Mouse (Mus musculus) myocyte (in vitro differentiated cells): Measurements from ENCODE around the gene Glyctk. TPM values are rescaled to one million over a fixed set of nuclear protein-coding genes. Genes with fewer than 3 reads are reported as not detected.

Experiments used
- H3K27me3 ChIP-seq: one replicate; pipeline ENCODE4 v1.6.1; 2011; ENCODE audit not compliant: control insufficient read depth, insufficient read depth, insufficient read length
- H3K36me3 ChIP-seq: one replicate; pipeline ENCODE4 v1.6.1; 2011; ENCODE audit not compliant: control insufficient read depth, insufficient read depth
- H3K4me2 ChIP-seq: one replicate; pipeline ENCODE4 v1.6.1; 2011; ENCODE audit warnings: low read depth, control low read depth
- H3K4me3 ChIP-seq: one replicate; pipeline ENCODE4 v1.5.1; 2011; ENCODE audit warnings: mild to moderate bottlenecking, control low read depth, moderate library complexity
- H3K79me2 ChIP-seq: one replicate; pipeline ENCODE4 v1.6.1; 2011; ENCODE audit not compliant: control insufficient read depth, insufficient read depth
- H3ac ChIP-seq: one replicate; pipeline ENCODE4 v1.6.1; 2011; ENCODE audit not compliant: control insufficient read depth, insufficient read length
- CEBPB ChIP-seq: IDR thresholded peaks from 2 replicates; pipeline ENCODE4 v1.6.1; 2011; ENCODE audit warnings: mild to moderate bottlenecking, moderate library complexity; ENCODE audit not compliant: poor library complexity, insufficient read depth, severe bottlenecking
- E2F4 ChIP-seq: IDR thresholded peaks from one replicate; pipeline ENCODE4 v1.6.1; 2011; ENCODE audit warnings: mild to moderate bottlenecking, control low read depth, moderate library complexity; ENCODE audit not compliant: insufficient read depth
- MAX ChIP-seq: IDR thresholded peaks from one replicate; pipeline ENCODE4 v1.6.1; 2011; ENCODE audit warnings: low read depth, mild to moderate bottlenecking, control low read depth
- MYOD1 ChIP-seq, 3 experiments: IDR thresholded peaks; one replicate each; pipeline ENCODE4 v1.6.1; 2011; ENCODE audit warnings: control low read depth in 2 of 3, low read depth in 2 of 3, mild to moderate bottlenecking in 2 of 3, moderate library complexity in 1 of 3; ENCODE audit not compliant: insufficient read length in 2 of 3, control insufficient read depth in 1 of 3
- MYOG ChIP-seq, 3 experiments: IDR thresholded peaks; one replicate each; pipeline ENCODE4 v1.6.1; 2011; ENCODE audit warnings: control low read depth in 2 of 3, low read depth in 2 of 3, mild to moderate bottlenecking in 2 of 3; ENCODE audit not compliant: insufficient read length in 2 of 3, control insufficient read depth in 1 of 3, insufficient read depth in 1 of 3
- POLR2A ChIP-seq: IDR thresholded peaks from one replicate; pipeline ENCODE4 v1.6.1; 2011; ENCODE audit warnings: low read depth, mild to moderate bottlenecking, control low read depth, moderate library complexity; ENCODE audit not compliant: insufficient read length
- POLR2AphosphoS2 ChIP-seq: IDR thresholded peaks from one replicate; pipeline ENCODE4 v1.6.1; 2011; ENCODE audit warnings: low read depth, control low read depth; ENCODE audit not compliant: insufficient read length
- REST ChIP-seq: IDR thresholded peaks from one replicate; pipeline ENCODE4 v1.6.1; 2011; ENCODE audit warnings: mild to moderate bottlenecking, control low read depth, moderate library complexity; ENCODE audit not compliant: insufficient read depth, insufficient read length
- SRF ChIP-seq: IDR thresholded peaks from one replicate; pipeline ENCODE4 v1.6.1; 2011; ENCODE audit warnings: low read depth; ENCODE audit not compliant: control insufficient read depth, insufficient read length
- TCF12 ChIP-seq: IDR thresholded peaks from one replicate; pipeline ENCODE4 v1.6.1; 2011; ENCODE audit warnings: mild to moderate bottlenecking, control low read depth; ENCODE audit not compliant: poor library complexity, insufficient read depth, severe bottlenecking
- TCF3 ChIP-seq: IDR thresholded peaks from one replicate; pipeline ENCODE4 v1.6.1; 2011; ENCODE audit warnings: low read depth, control low read depth; ENCODE audit not compliant: insufficient read length
- USF1 ChIP-seq: IDR thresholded peaks from one replicate; pipeline ENCODE4 v1.6.1; 2011; ENCODE audit warnings: low read depth, mild to moderate bottlenecking, control low read depth, moderate library complexity
- polyA plus RNA-seq: library from polyadenylated mRNA; unstranded; fragments of >200 nt; fragmentation: generic; extraction: Trizol; gene quantifications from one replicate; pipeline ENCODE4 v1.2.1, GENCODE M21; 2012; ENCODE audit warnings: missing spikeins

Gene Glyctk
- polyA plus RNA-seq, 1 experiment = 1.1 TPM

- Histone ChIP-seq H3K4me3 (no peak overlapping the region), H3K79me2 (no peaks in the 10 kb centered on the region), H3K27me3 (peaks cover 59% of the 10 kb centered on the region), H3K4me2 (no peak overlapping the region), H3K36me3 (no peaks in the 10 kb centered on the region), H3ac (no peak overlapping the region)
- TF ChIP-seq POLR2A (no peak), REST (no peak), MYOG (IDR thresholded peaks at IDR 0.05; ENCODE audit: control insufficient read depth in 1 of 3, insufficient read depth in 1 of 3, insufficient read length in 2 of 3, low read depth in 2 of 3) (no peak), USF1 (no peak)
Observed at GRCm38 (mm10) chr9:106147851-106148431, 10.0 kb downstream of the Glyctk start.

- no peak overlapping the region for H3ac ChIP-seq
- peaks cover 58% of the 10 kb centered on the region for H3K27me3 ChIP-seq
- H3K79me2 ChIP-seq = no peaks in the 10 kb centered on the region
- no peak for TF ChIP-seq MYOG (IDR thresholded peaks at IDR 0.05; ENCODE audit: control insufficient read depth in 1 of 3, insufficient read depth in 1 of 3, insufficient read length in 2 of 3, low read depth in 2 of 3)
- TF ChIP-seq E2F4 = no peak
- no peak for TF ChIP-seq CEBPB
- TF ChIP-seq POLR2A = no peak
- TF ChIP-seq MYOD1 (IDR thresholded peaks at IDR 0.05; ENCODE audit: control insufficient read depth in 1 of 3, insufficient read length in 2 of 3, low read depth in 2 of 3) = no peak
- no peak for TF ChIP-seq MAX
- no peak for TF ChIP-seq POLR2AphosphoS2
- TF ChIP-seq REST = no peak
- no peak for TF ChIP-seq TCF12
- H3K36me3 ChIP-seq = no peaks in the 10 kb centered on the region
- H3K4me2 ChIP-seq = no peak overlapping the region
- no peak overlapping the region for H3K4me3 ChIP-seq
Observed at GRCm38 (mm10) chr9:106147281-106147680, 10.7 kb downstream of the Glyctk start.

DNA sequence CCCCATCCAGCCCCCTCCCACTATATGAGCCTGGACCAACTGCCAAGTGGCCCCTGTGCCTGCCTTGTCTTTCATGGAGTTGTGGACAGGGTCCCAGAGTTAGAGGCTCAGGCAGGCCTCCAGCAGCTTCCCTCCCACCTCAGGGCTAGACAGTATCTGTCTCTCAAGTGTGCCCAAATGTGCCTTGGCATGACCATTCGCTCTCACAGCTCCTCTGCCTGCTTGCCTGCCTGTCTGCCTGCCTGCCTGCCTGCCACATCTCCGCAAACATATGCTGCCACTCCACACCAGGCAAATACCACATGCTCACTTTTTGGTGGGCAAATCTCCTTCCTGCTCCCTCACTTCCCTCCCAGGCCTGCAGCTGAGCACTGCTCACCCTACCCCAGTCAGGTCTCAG lies 12.4 kb downstream of the Glyctk start:
- TF ChIP-seq E2F4 = no peak
- TF ChIP-seq REST = no peak
- TF ChIP-seq MYOG (IDR thresholded peaks at IDR 0.05; ENCODE audit: control insufficient read depth in 1 of 3, insufficient read depth in 1 of 3, insufficient read length in 2 of 3, low read depth in 2 of 3) = no peak
- Histone ChIP-seq H3K27me3 (peaks cover 56% of the 10 kb centered on the region), H3K4me2 (no peak overlapping the region), H3ac (no peak overlapping the region), H3K4me3 (no peak overlapping the region), H3K79me2 (no peaks in the 10 kb centered on the region), H3K36me3 (no peaks in the 10 kb centered on the region)

GRCm38 (mm10) chr9:106144176-106144575 lies 13.8 kb downstream of the Glyctk start:
- H3ac ChIP-seq = no peak overlapping the region
- no peaks in the 10 kb centered on the region for H3K36me3 ChIP-seq
- H3K79me2 ChIP-seq = no peaks in the 10 kb centered on the region
- no peak for TF ChIP-seq TCF12
- no peak for TF ChIP-seq MAX
- TF ChIP-seq E2F4 = no peak
- no peak for TF ChIP-seq REST
- TF ChIP-seq POLR2A = no peak
- TF ChIP-seq POLR2AphosphoS2 = no peak
- TF ChIP-seq MYOD1 (IDR thresholded peaks at IDR 0.05; ENCODE audit: control insufficient read depth in 1 of 3, insufficient read length in 2 of 3, low read depth in 2 of 3) = no peak
- no peak for TF ChIP-seq MYOG (IDR thresholded peaks at IDR 0.05; ENCODE audit: control insufficient read depth in 1 of 3, insufficient read depth in 1 of 3, insufficient read length in 2 of 3, low read depth in 2 of 3)
- no peak for TF ChIP-seq USF1
- TF ChIP-seq SRF = no peak
- TF ChIP-seq TCF3 = no peak
- no peak for TF ChIP-seq CEBPB
- peaks cover 44% of the 10 kb centered on the region for H3K27me3 ChIP-seq
- H3K4me2 ChIP-seq = no peak overlapping the region
- no peak overlapping the region for H3K4me3 ChIP-seq

- H3K79me2 ChIP-seq = no peaks in the 10 kb centered on the region
- no peaks in the 10 kb centered on the region for H3K36me3 ChIP-seq
- peaks cover 31% of the 10 kb centered on the region for H3K27me3 ChIP-seq
- H3ac ChIP-seq = no peak overlapping the region
- no peak for TF ChIP-seq POLR2AphosphoS2
- no peak for TF ChIP-seq SRF
- TF ChIP-seq USF1 = no peak
- TF ChIP-seq CEBPB = no peak
- TF ChIP-seq MYOG (IDR thresholded peaks at IDR 0.05; ENCODE audit: control insufficient read depth in 1 of 3, insufficient read depth in 1 of 3, insufficient read length in 2 of 3, low read depth in 2 of 3) = no peak
- no peak for TF ChIP-seq TCF3
- TF ChIP-seq TCF12 = no peak
- TF ChIP-seq E2F4 = no peak
- TF ChIP-seq MAX = no peak
- no peak for TF ChIP-seq MYOD1 (IDR thresholded peaks at IDR 0.05; ENCODE audit: control insufficient read depth in 1 of 3, insufficient read length in 2 of 3, low read depth in 2 of 3)
- no peak for TF ChIP-seq POLR2A
- no peak for TF ChIP-seq REST
- H3K4me3 ChIP-seq = no peak overlapping the region
- H3K4me2 ChIP-seq = no peak overlapping the region
Observed at GRCm38 (mm10) chr9:106141955-106142354, 16.0 kb downstream of the Glyctk start.
